Mouse (Mus musculus): ENCODE results near the gene Hist2h3c1. TPM values are rescaled to one million over a fixed set of nuclear protein-coding genes. Genes with fewer than 3 reads are reported as not detected.
"Not testable (repeated sequence)": the region's sequence is repeated elsewhere in the genome, so short reads cannot be mapped to it uniquely, and the experiment has no call there.

Gene Hist2h3c1
- polyA plus RNA-seq, 3 experiments from 2014 or later = not detected

DNA sequence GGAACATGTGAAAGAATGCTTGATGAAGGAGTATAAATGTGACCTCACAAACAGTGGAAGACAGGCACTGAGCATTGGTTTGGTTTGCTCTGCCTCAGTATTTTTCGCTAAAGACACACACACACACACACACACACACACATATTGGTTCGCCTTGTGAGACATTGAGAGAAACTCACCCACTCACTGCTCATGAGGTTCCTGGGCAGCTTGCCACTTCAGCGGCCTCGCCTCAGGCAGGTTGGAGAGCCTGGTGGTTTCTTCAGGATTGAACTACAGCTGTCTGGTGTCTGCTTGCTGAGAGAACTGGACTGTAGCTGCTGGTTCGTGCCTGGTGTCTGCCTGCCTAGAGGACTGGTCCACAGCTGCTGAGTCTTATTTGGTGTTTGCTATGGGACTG, 13.7 kb downstream of the Hist2h3c1 start:
- ATAC-seq = no peak

DNA sequence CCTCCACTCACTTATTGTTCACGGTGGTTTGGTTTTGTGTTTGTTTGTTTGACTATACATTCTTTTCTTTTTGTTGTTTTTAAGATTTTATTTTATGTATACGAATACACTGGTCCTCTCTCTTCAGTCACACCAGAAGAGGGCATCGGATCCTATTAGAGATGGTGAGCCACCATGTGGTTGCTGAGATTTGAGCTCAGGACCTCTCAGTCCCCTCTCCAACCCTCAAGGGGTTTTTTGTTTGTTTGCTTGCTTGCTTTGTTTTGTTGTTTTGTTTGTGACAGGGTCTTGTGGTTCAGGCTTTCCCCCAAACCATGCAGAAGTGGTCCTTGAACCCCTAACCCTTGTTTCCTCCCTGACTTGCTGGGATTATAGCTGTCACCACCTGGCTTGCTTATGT, 15.1 kb downstream of the Hist2h3c1 start:
- no peak for ATAC-seq

DNA sequence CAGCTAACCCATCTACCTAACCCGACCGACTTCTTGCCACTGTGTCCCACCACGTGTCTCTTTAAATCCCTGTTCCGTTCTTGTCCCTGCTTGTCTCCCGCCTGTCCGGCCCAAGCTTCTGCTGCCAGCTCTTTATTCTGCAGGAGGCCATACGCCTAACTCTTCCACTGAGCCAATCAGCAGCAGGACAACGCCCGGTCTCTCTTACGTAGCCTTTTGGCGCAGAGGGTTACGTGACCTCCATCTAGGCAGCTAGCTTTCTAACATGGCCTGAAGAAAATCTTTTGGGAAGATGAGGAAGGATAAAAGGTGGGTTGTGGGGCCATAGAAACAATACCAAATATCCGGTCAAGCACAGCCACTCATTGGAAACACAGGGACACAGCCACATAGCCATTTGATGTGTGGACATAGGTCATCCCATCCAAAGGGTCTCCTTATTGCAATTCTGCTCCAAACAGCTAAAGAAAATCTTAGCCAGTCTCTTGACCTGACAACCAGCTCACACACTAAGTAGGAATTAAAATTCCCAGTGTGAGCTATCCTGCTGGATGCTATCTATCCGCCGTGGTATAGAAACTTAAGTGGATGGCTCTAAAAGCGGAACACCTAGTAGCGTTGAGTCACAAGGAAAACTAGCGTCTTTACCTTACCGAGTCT, 15.9 kb downstream of the Hist2h3c1 start:
- peak; percentile 66 for ATAC-seq

DNA sequence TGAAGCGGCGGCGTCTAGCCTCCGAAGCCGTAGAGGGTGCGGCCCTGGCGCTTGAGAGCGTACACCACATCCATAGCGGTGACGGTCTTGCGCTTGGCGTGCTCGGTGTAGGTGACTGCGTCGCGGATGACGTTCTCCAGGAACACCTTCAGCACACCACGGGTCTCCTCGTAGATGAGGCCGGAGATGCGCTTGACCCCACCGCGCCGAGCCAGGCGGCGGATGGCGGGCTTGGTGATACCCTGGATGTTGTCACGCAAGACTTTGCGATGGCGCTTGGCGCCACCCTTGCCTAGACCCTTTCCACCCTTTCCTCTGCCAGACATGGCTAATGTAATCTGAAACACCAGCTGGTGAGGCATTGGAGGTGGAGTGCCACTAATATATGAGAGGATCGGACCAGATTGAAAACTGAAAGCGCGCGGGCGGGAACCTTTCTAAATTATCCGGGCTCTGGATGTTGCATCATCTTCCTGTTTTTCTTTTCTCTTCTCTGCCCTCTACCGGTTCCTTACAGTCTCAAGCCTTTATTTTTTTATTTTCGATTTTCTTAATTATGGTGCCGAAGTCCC, 16.6 kb downstream of the Hist2h3c1 start, which contains the start of gene Hist2h4:
TSS of gene Hist2h4 (minus strand) at position 333 of the 572 bp plus-strand sequence.
- peak; percentile 82 for ATAC-seq

DNA sequence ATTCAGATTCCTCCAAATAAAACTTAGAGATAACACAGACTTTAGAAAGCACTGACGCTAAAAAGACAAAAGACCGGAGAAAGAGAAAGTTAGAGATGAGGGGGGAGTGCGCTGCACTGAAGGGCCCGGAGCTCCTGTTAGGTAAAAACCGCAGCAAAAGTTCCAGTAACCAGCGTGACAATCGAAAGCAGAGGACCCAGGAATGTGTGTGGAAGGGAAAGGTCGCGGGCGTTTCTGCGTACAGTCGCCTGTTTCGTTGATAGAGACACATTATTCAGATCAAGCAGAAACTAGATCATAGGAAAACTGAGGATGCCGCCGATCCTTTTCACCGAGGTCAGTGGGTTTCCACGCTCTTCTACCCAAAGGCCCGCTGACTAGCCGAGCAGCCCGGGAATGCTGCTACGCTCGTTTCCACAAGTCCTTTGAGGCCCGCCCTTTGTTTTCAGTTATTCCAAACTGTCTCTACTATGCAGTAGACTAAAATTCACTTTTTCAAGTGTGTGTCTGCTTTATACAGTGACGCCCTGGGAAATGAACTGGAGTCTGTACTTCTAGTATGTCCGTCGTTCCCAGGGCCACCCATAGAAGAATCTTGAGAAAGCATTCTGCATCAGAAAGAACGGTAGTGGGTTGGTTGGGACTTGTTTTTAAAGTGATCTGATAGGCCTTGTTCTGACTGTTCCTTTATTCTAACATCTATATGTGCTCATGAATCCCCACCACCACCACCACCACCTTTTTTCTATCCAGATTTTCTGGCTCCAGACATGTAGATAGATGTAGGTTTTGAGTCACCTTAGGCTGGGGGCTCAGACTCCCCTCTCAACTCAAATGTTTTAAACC, 17.3 kb downstream of the Hist2h3c1 start:
- peak; percentile 36 for ATAC-seq

DNA sequence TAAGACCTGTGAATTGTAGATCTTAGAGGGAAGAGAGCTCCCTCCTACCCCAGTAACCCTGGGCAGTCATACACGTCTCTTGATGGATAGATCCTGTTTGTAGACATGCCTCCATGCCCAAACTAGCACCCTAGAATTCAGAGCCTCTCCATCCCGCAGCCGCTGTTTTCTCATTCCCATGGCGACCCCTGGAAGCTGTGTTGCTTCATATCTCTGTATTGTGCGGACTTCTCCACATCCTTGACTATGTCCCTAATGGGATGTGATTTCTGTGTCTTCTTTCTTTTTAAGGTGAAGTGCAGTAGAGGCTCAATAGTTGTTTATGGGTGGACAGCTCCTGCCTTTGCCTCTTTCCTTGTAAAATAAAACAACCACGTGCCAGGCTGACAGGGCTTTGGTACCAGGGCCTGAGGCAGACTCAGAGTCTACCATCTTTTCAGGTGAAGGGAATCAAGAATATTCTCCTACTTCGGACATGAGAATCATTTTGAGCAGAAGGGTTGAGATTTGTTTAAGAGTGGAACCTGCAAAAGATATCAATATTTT, 18.0 kb downstream of the Hist2h3c1 start:
- ATAC-seq = no peak

DNA sequence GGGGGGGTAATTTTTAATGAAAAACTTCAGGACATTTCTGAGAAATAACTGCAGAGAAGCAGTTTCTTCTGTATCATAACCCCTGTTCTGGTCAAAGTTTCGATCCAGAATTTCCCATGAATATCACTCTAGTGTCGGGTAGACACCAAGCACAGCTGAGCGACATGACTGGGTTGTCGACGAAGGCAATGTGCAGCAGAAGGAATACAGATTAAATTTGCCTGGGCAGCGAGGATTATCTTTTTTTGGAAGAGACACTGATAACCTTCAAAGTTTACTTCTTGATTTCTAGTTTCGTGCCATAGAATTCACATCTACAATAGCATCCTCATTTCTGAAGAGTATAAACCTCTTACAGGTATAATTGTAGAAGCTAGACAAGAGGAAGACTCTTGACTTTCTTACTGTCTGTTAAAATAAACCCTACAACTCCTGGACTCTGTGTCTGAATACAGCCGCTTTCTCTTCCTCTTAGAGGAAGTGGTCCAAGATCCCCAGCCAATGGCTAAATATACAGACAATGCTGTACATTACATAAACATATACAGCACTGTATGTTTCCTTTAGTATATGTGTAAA, 19.7 kb downstream of the Hist2h3c1 start:
- no peak for ATAC-seq

DNA sequence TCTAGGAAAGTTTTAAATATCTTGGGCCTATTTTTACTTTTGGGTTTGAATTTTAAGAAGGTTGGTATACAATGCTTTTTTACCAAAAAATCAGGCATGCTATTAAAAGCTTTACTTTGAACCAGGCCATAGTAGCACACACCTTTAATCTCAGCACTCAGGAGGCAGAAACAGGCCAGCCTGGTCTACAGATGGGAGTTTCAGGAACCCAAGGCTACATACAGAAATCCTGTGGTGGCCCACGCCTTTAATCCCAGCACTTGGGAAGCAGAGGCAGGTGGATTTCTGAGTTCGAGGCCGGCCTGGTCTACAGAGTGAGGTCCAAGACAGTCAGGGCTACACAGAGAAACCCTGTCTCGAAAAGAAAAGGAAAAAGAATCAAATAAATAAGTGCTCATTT, 21.1 kb downstream of the Hist2h3c1 start:
- ATAC-seq = no peak

DNA sequence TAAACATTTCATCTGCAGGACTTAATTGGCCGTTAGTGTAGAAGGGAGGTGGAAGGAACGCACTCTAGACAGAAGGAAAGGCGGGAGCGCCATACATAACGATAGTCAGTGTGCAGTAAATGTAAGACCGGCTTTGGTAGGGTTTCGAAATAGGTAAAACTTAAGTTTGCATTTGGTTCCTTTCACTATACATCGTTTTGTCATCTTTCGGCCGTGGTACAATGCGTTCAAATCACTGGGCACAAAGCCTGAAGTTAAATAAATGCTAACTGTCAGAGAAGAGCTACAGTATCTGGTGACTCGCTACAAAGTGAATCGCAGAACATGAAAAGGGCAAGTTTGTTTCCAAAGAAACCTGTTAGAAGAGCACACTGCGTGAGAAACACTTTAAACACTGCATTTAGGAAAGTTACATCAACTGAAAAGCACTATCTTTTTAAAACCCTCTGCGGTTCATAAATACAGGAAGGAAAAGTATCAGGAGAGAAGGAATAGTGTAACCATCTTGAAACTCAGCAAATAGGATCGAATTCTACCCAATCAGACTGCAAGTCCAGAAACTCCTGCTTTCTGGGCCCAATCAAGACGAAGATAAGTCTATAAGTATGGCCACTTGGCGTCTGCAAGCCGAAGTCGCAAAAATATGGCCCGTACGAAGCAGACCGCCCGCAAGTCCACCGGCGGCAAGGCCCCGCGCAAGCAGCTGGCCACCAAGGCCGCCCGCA, 21.7 kb downstream of the Hist2h3c1 start, which contains the start of gene Hist2h3b:
TSS of gene Hist2h3b (plus strand) at position 604 of the 725 bp plus-strand sequence.
- peak; percentile 41 for ATAC-seq

DNA sequence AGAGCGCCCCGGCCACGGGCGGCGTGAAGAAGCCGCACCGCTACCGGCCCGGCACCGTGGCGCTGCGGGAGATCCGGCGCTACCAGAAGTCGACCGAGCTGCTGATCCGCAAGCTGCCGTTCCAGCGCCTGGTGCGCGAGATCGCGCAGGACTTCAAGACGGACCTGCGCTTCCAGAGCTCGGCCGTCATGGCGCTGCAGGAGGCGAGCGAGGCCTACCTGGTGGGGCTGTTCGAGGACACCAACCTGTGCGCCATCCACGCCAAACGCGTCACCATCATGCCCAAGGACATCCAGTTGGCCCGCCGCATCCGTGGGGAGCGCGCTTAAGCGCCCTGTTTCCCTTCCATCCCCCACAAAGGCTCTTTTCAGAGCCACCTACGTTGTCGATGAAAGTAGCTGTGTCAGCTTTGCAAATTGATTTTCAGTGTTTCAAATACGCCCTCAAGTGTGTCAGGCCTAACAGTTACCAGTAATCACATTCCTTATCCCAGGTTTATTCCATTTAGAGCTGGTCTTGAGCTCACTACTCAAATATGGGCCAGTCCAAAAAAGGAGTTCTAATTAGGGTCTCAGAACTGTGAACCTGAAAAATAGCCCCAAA, 22.4 kb downstream of the Hist2h3c1 start:
- peak; percentile 18 for ATAC-seq

DNA sequence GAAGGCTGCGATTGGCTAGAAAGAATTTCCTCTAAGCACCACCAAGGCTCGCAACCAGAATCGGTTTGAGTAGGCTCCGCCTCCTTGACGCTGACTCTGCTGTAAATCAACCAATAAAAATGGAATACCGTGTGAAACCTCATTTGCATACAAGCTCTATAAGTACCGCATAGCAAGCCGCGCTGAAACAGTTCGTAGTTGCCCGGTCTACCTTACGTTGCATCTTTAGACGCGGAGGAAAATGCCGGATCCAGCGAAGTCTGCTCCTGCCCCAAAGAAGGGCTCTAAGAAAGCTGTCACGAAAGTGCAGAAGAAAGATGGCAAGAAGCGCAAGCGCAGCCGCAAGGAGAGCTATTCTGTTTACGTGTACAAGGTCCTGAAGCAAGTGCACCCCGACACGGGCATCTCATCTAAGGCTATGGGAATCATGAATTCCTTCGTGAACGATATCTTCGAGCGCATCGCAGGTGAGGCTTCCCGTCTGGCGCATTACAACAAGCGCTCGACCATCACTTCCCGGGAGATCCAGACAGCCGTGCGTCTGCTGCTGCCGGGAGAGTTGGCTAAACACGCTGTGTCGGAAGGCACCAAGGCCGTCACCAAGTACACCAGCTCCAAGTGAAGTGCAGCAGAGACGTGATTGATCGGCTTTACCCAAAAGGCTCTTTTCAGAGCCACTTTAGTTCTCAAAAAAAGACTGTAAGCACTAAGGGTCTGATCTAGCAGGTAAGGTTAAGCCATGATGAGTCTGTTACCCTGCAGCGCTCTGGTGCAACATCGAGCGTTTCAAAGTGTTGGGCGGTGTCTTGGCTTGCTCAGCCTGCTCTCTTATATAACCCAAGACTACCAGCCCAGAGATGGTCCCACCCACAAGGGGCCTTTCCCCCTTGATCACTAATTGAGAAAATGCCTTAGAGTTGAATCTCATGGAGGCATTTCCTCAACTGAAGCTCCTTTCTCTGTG, 23.3 kb downstream of the Hist2h3c1 start, which contains the start of gene Hist2h2bb:
TSS of gene Hist2h2bb (plus strand) at position 242 of the 964 bp plus-strand sequence.
- peak; percentile 87 for ATAC-seq

DNA sequence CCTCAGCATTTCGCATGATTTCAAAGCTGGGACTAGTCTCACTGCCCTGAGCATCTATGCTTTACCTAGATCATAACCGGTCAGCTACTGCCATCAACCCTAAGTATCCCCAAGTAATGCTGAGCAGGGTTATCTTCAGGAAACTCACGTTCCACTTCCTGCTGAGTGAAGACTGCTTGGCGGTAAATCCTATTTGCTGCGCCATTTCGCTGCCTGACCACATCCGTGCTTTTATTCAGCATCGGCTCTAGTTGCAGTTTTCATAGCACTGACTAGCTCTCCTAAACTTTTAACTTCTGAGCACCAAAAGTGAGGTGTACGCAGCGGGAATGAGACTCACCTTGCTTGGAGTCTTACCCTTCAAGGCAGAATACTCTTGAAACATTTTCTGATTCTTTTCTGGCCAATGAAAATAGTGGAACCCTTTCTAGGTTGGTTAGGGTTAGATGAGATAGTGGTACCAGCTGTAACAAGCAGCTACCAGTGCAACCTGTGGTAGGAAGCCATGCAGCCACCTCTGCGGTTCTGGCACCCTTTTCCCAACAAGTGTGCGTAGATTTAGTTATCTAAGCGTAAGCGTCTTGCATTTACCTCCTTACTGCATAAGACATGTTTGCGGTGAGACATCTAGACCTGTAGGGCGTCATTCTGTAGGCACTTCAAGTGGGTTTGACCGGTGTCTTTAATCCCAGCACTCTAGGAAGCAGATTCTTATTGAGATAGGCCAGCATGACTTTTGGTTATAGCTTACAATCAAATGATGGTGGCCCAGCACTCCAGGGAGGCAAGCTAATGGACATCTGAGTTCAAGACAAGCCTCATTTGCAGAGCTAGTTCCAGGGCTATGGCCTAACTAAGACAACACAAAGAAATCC, 27.3 kb downstream of the Hist2h3c1 start:
- ATAC-seq = peak; percentile 40

DNA sequence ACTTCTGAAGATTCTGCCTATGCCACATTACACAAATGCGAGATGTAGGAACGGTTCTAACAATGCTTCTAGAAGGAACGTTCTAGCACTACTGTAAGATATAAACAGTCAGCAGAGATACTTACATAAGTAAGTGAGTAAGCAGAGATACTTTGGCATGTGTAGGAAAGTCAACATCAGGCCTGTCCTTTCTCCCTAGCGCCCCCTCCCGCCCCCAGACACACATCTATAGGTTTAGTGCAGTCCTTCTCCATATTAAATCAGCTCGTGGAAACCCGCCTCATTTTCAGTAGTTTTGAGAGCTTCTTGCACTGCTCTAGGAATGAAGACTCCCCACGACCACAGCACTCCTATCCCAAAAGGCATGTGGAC, 30.9 kb downstream of the Hist2h3c1 start:
- no peak for ATAC-seq

DNA sequence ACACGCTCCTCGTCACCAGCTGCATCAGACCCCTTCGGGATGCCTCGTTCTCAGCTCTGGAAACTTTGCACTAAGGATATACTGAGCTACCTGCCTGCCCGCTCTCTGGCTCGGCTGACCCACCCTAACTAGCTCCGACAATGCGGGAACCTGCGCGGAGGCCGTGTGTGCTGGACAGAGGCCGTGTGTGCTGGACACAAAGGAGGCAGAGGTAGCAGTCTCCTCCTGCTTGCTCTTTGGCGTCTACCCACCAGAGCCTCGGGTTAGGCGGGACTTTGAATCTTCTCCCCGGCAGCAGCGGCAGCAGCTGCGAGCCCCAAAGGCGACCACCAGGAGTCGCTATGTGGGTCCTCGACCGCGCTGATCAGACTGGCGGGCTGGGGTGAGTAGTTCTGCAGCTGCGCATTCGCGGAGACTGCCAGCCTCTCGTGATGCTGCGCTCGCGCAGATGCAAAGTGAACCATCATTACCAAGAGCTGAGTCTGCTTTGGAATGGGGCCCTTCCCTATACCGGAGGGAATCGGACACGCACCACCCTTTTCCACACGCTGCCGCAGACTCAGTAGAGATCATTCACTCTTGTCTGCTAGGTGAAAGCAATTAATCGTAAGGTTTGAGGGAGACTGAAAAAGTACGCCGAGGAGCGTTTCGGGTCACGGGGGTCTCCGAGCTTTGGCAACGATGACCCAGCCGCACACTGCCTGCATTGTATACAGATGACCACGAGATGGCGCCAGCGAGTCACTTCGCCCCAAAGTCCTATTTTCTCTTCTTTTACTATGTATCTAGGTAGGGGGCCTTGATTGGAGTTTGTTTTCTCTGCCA, 31.5 kb downstream of the Hist2h3c1 start:
- ATAC-seq = peak; percentile 80

DNA sequence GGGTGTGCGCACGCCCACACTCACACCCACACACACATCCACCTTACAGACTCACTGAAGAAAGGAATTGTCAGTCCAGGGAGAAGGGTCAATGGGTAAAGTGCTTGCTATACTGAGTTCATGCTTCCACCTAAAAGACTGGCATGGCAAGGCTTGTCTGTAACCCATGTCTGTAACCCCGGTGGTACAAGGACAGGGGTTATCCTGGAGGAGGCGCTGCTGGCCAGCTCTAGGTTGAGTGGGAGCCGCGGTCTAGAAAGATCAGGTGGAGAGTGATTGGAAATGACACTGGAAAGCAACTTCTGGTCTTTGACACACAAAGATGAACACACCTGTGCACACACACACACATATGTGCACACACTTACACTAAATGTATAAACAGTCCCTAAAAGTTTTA, 34.2 kb downstream of the Hist2h3c1 start:
- no peak for ATAC-seq

DNA sequence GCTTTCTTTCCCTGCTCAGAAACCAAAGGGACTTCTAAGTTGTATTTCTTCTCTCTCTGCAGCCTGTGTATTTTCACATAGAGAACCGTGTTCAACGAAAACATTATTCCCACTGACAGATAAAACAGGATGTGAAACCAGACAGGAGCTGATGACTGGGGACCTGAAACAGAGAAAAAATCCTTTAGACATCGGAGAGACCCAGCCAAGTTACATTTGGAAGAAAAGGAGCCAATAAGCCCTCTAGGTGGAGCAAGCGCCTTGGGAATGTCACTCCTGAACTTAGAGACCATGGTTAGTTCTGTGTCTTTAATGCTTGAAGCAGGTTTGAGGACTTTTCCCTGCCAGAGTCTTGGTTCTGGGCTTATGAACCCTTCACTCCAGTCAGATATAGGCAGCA, 38.0 kb downstream of the Hist2h3c1 start:
- ATAC-seq = no peak

DNA sequence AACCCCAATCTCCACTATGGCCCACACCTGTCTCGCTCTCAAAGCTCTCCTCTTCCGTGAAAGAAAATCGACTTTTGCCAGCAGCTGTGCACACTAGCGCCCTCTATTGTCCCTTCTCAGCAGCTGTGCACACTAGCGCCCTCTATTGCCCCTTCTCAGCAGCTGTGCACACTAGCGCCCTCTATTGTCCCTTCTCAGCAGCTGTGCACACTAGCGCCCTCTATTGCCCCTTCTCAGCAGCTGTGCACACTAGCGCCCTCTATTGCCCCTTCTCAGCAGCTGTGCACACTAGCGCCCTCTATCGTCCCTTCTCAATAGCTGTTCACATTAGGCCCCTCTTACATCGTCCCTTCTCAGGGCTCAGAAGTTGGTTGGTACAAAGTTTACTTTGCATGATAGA, 40.8 kb downstream of the Hist2h3c1 start:
- ATAC-seq = not testable (repeated sequence)

DNA sequence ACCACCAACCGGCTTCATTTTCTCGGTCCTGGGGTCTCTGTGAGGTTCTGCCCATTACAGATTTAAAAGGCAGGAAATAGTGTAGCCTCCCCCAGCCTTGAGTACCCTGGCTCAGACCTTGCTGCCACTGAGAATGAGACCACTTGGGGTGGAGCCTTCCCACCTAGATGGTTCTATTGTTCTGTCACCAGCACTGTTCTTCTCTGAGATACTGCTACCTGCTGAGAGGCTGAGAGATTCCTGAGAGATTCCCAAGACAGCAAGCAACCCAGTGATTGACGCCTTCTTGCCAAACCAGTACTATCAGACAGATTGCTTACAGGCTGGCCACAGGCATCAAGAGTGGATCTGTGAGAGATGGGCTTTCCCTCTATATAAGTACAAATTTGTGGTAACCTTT, 42.7 kb downstream of the Hist2h3c1 start:
- no peak for ATAC-seq
